Mouse (Mus musculus) cerebral cortex, adult 2 months (tissue): ENCODE data around the gene Gm13277.

Source experiments
- WGBS: fragments of 180-500 bp; shearing (Covaris S2); methylation state at CpG from one replicate; pipeline ENCODE4 v1.1.7; 2018; 5-methylcytosine and 5-hydroxymethylcytosine counted together

The Gm13277 gene

DNA sequence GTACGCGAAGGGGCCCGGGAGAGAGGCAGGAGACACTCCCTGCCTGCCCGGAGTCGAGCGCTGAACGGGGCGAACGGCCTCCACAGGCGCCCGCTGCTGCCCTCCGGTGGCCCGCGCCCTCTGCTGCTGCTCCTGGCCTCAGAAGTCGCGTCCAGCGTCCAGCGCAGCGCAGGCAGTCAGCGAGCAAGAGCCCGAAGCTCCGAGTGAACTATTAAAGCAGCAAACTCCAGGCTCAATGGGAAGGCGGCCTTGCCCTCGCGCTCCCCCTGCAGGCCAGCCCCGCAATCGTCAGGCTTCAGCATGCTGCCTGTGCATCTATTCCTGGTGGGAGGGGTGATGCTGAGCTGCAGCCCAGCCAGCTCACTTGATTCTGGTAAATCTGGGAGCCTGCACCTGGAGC is 3.0 kb upstream of the Gm13277 start, which contains the start of gene Gm13276:
TSS of gene Gm13276 (plus strand) at position 301 of the 400 bp plus-strand sequence.
- no CpG with 5 or more reads among the region's 27 CpGs for WGBS

GRCm38 (mm10) chr4:88791250-88791649 is 2.8 kb downstream of the Gm13277 start, which contains the start of gene Gm13278:
Gene Gm13278, plus strand, starts transcription at chr4:88791550.
- no CpG with 5 or more reads among the region's 28 CpGs for WGBS

DNA sequence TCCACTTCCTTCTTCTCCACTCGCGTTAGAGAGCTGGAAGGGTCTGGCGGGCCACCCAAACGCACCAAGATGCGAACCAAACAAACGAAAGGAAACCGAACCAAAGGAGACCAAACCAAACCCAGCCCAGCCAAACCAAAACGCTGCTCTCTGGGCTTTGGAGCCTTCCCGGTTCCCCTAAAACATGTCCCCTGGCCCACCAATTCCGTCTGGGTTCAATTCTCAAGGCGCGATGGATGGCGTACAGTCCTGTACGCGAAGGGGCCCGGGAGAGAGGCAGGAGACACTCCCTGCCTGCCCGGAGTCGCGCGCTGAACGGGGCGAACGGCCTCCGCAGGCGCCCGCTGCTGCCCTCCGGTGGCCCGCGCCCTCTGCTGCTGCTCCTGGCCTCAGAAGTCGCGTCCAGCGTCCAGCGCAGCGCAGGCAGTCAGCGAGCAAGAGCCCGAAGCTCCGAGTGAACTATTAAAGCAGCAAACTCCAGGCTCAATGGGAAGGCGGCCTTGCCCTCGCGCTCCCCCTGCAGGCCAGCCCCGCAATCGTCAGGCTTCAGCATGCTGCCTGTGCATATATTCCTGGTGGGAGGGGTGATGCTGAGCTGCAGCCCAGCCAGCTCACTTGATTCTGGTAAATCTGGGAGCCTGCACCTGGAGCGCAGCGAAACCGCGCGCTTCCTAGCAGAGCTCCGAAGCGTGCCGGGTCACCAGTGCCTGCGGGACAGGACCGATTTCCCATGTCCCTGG is 5.7 kb downstream of the Gm13277 start, which contains the start of gene Gm13275:
TSS of gene Gm13275 (plus strand) at position 552 of the 740 bp plus-strand sequence.
- 0% methylated on average over 13 of the region's 52 CpGs for WGBS

- WGBS, result no CpG with 5 or more reads among the region's 28 CpGs
Observed at GRCm38 (mm10) chr4:88797097-88797496, 8.7 kb downstream of the Gm13277 start, which contains the start of gene Gm13279. Gene Gm13279, plus strand, starts transcription at chr4:88797397.

GRCm38 (mm10) chr4:88799365-88799764 is 10.9 kb downstream of the Gm13277 start, which contains the start of gene Gm13285:
Gene Gm13285, plus strand, starts transcription at chr4:88799665.
- WGBS, result 19% methylated on average over 6 of the region's 7 CpGs

DNA sequence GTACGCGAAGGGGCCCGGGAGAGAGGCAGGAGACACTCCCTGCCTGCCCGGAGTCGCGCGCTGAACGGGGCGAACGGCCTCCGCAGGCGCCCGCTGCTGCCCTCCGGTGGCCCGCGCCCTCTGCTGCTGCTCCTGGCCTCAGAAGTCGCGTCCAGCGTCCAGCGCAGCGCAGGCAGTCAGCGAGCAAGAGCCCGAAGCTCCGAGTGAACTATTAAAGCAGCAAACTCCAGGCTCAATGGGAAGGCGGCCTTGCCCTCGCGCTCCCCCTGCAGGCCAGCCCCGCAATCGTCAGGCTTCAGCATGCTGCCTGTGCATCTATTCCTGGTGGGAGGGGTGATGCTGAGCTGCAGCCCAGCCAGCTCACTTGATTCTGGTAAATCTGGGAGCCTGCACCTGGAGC is 14.5 kb downstream of the Gm13277 start, which contains the start of gene Gm13287:
TSS of gene Gm13287 (plus strand) at position 301 of the 400 bp plus-strand sequence.
- WGBS, result no CpG with 5 or more reads among the region's 29 CpGs

GRCm38 (mm10) chr4:88805231-88805630 is 16.8 kb downstream of the Gm13277 start, which contains the start of gene Gm13288:
Gene Gm13288, plus strand, starts transcription at chr4:88805531.
- WGBS, result no CpG with 5 or more reads among the region's 8 CpGs

DNA sequence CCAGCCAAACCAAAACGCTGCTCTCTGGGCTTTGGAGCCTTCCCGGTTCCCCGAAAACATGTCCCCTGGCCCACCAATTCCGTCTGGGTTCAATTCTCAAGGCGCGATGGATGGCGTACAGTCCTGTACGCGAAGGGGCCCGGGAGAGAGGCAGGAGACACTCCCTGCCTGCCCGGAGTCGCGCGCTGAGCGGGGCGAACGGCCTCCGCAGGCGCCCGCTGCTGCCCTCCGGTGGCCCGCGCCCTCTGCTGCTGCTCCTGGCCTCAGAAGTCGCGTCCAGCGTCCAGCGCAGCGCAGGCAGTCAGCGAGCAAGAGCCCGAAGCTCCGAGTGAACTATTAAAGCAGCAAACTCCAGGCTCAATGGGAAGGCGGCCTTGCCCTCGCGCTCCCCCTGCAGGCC is 17.3 kb downstream of the Gm13277 start:
- 0% methylated on average over 13 of the region's 34 CpGs for WGBS

- WGBS, result 64% methylated on average over 3 of the region's 3 CpGs
Observed at GRCm38 (mm10) chr4:88815928-88816327, 27.5 kb downstream of the Gm13277 start, which contains the start of gene Ifna7. Gene Ifna7, plus strand, starts transcription at chr4:88816228.

DNA sequence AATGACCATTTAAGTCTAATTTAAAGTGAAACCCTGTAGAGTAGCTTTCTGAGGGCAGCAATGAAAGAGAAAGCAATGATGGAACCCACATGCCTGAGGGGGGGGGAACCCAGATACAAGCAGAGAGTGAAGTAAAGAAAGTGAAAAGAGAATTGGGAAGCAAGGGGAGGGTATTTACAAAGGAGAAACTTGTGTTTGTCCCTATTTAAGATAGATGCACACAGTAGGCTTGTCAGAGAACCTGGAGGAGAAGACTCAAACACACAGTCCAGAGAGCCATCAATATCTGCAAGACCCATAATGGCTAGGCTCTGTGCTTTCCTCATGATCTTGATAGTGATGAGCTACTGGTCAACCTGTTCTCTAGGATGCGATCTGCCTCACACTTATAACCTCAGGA is 31.2 kb downstream of the Gm13277 start, which contains the start of gene Ifna11:
TSS of gene Ifna11 (plus strand) at position 301 of the 400 bp plus-strand sequence.
- WGBS, result 90% methylated on average over 1 of the region's 1 CpGs

GRCm38 (mm10) chr4:88822995-88823394 is 34.6 kb downstream of the Gm13277 start:
- WGBS, result 21% methylated on average over 4 of the region's 4 CpGs

DNA sequence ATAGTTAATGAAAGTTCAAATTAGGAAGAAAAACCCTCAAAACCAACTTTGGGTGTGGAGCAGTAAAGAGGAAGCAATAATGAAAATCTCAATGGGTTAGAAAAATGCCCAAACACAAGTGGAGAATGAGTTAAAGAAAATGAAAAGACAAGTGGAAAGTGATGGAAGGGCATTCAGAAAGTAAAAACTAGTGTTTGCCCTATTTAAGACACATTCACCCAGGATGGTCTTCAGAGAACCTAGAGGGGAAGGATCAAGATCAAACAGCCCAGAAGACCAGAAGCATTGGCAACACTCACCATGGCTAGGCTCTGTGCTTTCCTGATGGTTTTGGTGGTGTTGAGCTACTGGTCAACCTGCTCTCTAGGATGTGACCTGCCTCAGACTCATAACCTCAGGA is 38.7 kb downstream of the Gm13277 start, which contains the start of gene Ifna6:
TSS of gene Ifna6 (plus strand) at position 301 of the 400 bp plus-strand sequence.

GRCm38 (mm10) chr4:88830523-88830922 is 42.1 kb downstream of the Gm13277 start:
- 21% methylated on average over 4 of the region's 4 CpGs for WGBS

GRCm38 (mm10) chr4:88835225-88835624 is 46.8 kb downstream of the Gm13277 start, which contains the start of gene Ifna5:
Gene Ifna5, plus strand, starts transcription at chr4:88835525.
- WGBS, result 88% methylated on average over 1 of the region's 1 CpGs
